Mouse (Mus musculus): ENCODE data around the gene Gm49776.
"Not testable (repeated sequence)": the region's sequence is repeated elsewhere in the genome, so short reads cannot be mapped to it uniquely, and the experiment has no call there.

Gm49776 gene

DNA sequence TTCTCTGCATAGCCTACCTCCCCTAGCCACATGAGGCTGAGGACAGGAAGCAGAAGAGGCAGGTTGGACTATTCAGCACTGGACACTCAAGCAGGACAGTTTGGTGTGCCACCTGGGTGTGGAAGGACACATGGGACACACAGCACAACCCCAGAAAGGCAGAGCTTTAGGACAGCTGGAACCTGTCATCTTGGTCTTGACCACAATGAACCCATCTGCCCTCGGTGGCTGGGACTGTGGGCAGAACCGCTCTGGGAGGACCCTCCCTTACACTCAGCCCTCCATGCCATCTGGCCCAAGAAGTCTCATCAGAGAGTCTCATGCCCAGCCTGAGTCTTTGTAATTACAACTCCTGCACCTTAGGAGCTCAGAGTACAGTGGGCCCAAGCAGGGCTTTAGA, 58.1 kb downstream of the Gm49776 start:
- DNase-seq = no peak

DNA sequence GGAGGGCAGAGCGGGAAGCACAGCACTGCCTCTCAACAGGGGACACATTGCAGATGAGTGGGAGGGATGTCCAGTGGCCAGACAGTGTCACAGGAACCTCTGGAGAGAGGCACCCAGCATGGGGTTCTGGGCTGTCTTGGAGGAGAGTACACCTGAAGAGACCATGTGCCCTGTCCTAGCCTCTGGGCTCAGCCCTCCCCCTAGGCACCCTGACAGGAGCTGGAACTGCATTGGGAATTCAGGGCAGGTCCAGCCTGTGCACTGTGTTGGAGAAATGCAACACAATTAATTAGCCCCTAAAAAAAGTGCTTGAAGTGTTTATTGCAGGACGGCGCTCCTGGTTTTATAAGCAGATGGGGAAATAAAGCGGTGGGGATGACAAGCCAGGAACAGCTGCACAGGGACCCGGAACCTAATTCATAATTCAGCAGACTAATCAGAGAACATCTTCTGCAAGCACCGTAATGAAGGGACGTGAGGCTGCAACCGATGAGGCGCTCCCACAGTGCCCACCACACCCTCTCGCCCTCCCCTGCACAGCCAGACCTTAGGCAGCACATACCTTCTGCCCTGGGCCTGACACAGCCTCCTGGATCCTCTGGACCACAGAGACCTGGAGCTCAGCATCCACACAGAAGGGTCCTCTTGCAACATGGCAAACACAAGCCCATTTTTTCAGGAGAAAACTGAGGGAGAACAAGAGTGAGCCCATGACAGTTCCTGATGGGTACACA, 59.6 kb downstream of the Gm49776 start:
- DNase-seq = no peak

DNA sequence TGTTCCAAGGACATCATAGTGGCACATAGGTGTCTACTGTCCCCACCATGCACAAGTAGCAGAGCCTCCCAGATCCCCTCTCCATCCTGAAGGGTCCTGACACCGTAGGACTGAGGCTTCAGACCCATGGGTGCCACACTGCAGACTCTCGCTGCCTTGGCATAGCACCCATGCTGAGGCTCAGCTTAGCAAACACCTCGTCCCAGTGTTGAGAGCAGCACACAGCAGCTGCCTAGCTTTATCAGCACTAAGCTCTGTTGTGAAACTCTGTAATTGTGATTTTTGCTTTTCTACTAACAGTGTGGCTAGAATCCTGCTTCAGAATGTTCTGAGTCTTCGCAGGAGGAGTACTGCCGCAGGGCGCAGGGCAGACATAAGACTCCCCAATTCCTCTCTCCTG, 60.2 kb downstream of the Gm49776 start:
- no peak for DNase-seq

DNA sequence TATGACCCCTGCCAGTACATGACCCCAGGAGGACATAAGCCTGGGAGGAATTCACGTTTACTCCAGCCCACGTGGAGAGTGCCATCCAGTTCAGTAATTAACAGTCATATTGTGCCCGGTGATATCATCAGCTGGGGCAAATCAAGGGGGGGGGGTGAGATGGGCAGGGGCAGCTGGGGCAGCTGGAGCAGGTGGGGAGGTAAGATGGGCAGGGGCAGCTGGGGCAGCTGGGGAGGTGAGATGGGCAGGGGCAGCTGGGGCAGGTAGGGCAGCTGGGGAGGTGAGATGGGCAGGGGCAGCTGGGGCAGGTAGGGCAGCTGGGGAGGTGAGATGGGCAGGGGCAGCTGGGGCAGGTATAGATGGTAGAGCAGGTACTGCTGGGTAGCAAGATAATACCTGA, 62.6 kb downstream of the Gm49776 start:
- DNase-seq = not testable (repeated sequence)
